Mouse (Mus musculus): Measurements from ENCODE around the gene a.

Gene a

GRCm38 (mm10) chr2:154790656-154791483, at the start of gene a, which contains the start of gene Raly:
a (plus strand) TSS chr2:154791402.
Raly (plus strand) TSS chr2:154791096.
- peak; percentile 98 for DNase-seq (ENCODE audit: extremely low spot score, low spot score)

- no peak for DNase-seq (ENCODE audit: extremely low spot score, low spot score)
These were observed 48.0 kb upstream of the a start for GRCm38 (mm10) chr2:154742911-154743819.

DNA sequence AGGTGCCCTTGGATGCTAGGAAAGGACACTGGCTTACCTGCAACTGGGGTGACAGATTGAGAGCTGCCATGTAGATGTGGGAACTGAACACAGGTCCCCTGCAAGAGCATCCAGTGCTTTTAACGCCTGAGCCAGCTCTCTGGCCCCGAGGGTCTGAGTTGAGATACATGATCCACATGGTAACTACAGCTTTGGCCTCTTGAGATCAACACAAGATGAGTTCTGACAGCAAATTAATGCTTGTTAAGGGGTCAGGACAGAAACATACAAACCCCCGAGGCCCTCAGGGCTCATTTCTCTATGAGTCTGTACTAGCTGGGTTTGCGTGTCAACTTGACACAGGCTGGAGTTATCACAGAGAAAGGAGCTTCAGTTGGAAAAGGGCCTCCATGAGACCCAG, 47.3 kb upstream of the a start:
- no peak for DNase-seq (ENCODE audit: extremely low spot score, low spot score)

DNA sequence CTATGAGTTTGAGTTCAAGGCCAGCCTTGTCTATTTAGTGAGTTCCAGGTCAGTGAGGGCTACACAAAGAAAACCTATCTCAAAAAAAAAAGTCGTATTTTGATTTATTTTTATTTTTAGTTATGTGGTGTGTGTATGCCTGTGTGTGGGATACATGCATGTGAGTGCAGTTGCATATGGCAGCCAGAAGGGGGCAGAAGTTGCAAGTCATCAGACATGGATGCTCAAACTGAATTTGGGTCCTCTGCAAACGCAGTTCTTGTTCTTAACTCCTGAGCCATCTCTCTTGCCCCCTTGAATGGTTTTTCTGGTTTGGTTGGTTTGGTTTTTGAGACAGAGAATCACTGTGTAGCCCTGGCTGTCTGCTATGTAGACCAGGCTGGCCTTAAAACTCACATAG, 42.8 kb upstream of the a start:
- DNase-seq (ENCODE audit: extremely low spot score, low spot score) = no peak

DNA sequence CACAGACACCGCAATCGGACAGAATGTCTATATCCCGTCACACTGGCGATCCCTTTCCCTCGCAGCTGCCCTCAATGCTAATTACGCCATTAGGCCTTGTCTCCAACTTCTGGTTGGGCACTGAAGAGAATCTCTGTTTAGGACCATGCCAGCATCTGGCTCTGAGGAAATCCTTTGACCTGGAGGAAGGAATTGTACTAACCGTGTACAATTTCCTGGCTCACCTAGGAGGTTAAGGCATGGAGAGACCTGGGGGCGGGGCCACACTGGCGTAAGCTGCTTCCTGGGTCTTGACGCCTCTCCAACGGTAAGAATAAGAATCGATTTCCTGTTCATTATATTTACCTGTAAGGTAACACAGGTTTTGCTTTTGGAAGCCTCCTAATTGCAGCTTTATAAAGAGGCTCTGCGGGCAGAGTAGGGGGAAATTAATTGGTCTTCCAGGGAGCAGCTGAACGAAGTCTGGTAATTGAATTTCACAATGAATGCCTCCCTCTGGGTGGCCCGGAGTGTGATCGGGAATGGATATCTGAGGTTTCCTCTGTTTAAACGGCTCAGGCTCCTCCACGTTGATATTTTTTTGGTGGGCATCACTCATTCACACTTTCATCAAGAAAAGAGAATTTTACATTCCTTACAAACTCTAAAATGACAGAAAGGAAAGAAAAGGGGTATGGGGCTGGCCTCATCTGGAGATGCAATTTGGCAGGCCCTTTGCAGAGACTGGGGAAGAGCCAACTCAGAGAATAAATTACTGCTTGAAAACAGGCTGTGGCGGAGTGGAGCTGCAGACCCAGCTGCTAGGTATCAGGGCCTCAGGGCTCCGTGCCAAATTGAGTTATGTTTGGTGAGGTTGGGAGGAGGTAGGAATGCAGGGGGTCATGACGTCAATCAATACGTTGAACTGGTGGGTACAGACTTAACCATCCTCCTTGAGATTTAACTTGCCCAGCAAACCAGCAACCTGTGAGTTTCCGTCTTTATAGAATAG, 41.9 kb upstream of the a start:
- DNase-seq (ENCODE audit: extremely low spot score, low spot score) = no peak

GRCm38 (mm10) chr2:154751924-154752323, 39.3 kb upstream of the a start:
- no peak for DNase-seq (ENCODE audit: extremely low spot score, low spot score)

DNA sequence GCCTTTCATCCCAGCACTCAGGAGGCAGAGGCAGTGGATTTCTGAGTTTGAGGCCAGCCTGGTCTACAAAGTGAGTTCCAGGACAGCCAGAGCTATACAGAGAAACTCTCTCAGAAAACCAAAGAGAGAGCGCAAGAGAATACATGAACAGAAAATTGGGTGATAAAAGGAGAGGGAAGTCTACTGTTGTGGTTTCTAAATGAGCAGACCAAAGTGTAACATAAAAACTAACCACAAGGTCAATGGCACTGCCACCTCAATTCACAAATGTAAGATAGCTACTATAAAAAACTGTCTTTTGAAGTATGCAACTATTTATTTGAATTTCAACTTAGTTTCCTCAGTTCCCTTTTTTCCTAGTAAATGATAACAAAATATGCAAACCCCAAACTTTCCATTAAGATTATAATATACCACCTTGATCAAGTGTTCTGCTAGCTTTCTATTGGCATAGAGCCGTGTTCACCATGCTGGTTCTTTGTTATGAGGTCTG, 37.1 kb upstream of the a start:
- no peak for DNase-seq (ENCODE audit: extremely low spot score, low spot score)

- no peak for DNase-seq (ENCODE audit: extremely low spot score, low spot score)
These were observed 35.4 kb upstream of the a start for GRCm38 (mm10) chr2:154755791-154756190.

DNA sequence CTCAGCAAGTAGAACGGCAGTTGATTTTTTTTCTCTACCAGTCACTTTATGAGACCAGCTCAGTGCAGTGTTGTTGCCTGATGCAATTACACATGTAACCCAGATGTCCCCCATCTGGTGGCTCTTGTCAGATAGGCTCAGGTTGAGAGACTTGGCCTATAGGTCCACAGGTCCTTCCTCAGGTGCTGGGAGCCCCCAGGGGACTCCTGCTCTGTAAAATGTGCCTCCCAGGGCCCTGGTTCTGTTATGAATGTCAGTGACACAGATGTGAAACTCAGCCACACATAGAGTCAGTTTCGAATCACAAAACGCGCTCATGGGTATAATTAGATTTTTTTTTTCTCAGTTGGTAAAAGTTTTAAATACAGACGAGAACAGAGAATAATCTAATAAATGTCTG, 33.5 kb upstream of the a start:
- DNase-seq (ENCODE audit: extremely low spot score, low spot score) = no peak

GRCm38 (mm10) chr2:154758454-154758853, 32.7 kb upstream of the a start:
- no peak for DNase-seq (ENCODE audit: extremely low spot score, low spot score)

DNA sequence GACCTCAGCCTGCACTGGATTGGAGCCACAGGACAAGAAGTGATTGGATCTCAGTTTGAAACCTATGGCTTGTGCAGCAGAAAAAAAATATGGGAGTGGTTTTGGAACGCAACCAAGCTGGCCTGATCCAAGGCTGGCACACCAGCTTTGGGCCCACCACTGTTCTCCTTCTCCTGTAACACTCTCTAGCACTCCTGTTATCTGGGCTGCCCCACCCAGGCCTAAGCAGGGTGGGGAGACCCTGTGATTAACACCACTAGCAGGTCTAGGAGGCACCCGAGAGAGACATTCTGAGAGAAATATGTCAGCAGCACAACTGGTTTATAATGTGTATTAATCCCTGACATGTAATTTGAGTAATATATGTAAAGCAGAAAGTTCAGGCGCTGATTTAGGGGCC, 28.0 kb upstream of the a start:
- no peak for DNase-seq (ENCODE audit: extremely low spot score, low spot score)

- DNase-seq (ENCODE audit: extremely low spot score, low spot score) = no peak
These were observed 26.2 kb upstream of the a start for GRCm38 (mm10) chr2:154764828-154765497.

DNA sequence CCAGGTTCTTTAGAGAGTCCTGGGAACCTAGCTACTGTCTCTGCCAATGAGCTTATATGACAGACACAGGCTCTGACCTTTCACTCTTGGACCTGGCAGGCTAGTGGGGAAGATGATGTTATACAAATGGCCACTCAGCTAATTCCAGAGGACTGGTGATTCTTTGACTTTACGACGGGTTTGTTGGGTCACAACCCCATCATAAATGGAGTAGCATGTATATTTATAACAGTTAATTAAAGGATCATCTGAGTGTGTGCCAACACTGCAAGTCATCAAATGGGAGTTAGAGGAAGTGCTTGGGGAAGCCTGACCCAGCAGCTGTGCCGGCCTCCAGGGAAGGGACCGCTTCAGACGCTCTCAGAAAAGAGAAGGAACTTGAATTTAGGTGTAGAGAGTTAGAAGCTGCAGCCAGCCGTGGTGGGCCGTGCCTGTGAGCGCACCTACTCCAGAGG, 25.6 kb upstream of the a start:
- no peak for DNase-seq (ENCODE audit: extremely low spot score, low spot score)

- no peak for DNase-seq (ENCODE audit: extremely low spot score, low spot score)
These were observed 24.2 kb upstream of the a start for GRCm38 (mm10) chr2:154767051-154767450.

DNA sequence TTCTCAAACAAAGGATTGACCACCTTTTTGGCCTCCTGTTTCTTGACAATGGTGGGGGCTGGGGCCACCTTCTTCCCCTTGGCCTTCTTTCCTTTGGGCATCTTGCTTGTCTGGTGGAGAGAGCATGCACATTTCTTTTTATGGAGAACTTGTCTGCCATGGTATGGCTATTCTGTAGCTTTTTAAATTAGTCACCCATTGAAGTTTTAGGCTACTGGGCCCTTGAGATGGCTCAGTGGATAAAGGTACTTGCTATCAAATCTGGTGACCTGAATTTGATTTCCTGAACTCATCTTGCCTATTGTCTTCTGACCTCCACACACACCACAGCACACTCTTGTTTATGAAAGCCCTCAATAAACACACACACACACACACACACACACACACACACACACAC, 21.3 kb upstream of the a start, which contains the start of gene Gm14214:
Gm14214 (minus strand) TSS at position 101 of the 400 bp plus-strand sequence.
- no peak for DNase-seq (ENCODE audit: extremely low spot score, low spot score)

DNA sequence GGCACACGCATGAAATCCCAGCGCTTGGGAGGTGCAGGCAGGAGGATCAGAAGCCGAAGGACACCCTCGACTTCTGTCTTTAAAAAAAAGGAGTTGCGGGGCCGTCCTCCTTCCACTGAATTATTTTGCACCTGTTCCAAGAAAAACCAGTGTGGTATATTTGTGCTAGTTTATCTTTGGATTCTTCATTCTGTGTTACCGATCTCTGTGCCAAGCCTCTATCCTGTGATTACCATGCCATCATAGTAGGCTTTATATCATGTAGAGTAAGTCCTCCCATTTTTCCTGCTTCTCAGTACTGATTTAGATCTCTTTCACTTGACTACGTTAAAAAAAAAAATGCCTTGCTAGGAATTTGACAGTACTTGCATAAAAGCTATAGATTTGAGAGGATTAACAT, 19.6 kb upstream of the a start:
- DNase-seq (ENCODE audit: extremely low spot score, low spot score) = no peak

- DNase-seq (ENCODE audit: extremely low spot score, low spot score) = peak; percentile 49
These were observed 17.2 kb upstream of the a start for GRCm38 (mm10) chr2:154774032-154774431.

- DNase-seq (ENCODE audit: extremely low spot score, low spot score) = no peak
These were observed 14.7 kb upstream of the a start for GRCm38 (mm10) chr2:154776496-154776895.

- no peak for DNase-seq (ENCODE audit: extremely low spot score, low spot score)
These were observed 11.6 kb upstream of the a start for GRCm38 (mm10) chr2:154779648-154780047.

GRCm38 (mm10) chr2:154782361-154782760, 8.8 kb upstream of the a start:
- DNase-seq (ENCODE audit: extremely low spot score, low spot score) = no peak
